Mouse (Mus musculus): ENCODE results near the gene Crabp1. TPM values are rescaled to one million over a fixed set of nuclear protein-coding genes. Genes with fewer than 3 reads are reported as not detected.

Crabp1 gene
- polyA plus RNA-seq, 1 experiment from 2014 or later: 638 TPM

GRCm38 (mm10) chr9:54745740-54746370 lies 18.7 kb upstream of the Crabp1 start:
- 52% methylated on average over 13 of the region's 13 CpGs for WGBS
- peaks cover 5% of the 10 kb centered on the region for H3K4me1 ChIP-seq
- no peak overlapping the region for H3K27ac ChIP-seq
- no peaks in the 10 kb centered on the region for H3K36me3 ChIP-seq
- no peak for ATAC-seq (ENCODE audit: insufficient number of reproducible peaks, low FRiP score, low TSS enrichment, low read depth)
- no peak overlapping the region for H3K4me2 ChIP-seq
- no peak overlapping the region for H3K4me3 ChIP-seq
- 0 out of 2 replicates have a peak, but pooled peaks cover 3% of the 10 kb centered on the region for H3K27me3 ChIP-seq
- no peak overlapping the region for H3K9ac ChIP-seq
- no peaks in the 10 kb centered on the region for H3K9me3 ChIP-seq

GRCm38 (mm10) chr9:54750215-54750981 lies 14.2 kb upstream of the Crabp1 start:
- Histone ChIP-seq H3K27me3 (peaks cover 15% of the 10 kb centered on the region; the same call in 1 of the 2 replicates), H3K9ac (no peak overlapping the region), H3K4me2 (no peak overlapping the region), H3K9me3 (no peaks in the 10 kb centered on the region), H3K27ac (no peak overlapping the region), H3K4me3 (no peak overlapping the region), H3K36me3 (no peaks in the 10 kb centered on the region), H3K4me1 (peaks cover 5% of the 10 kb centered on the region)
- peak; percentile 55; the same call in 1 of the 2 replicates for ATAC-seq (ENCODE audit: insufficient number of reproducible peaks, low FRiP score, low TSS enrichment, low read depth)
- WGBS: 74% methylated on average over 7 of the region's 7 CpGs

- peaks cover 15% of the 10 kb centered on the region; the same call in 1 of the 2 replicates for H3K27me3 ChIP-seq
- no peak overlapping the region for H3K4me2 ChIP-seq
- no peaks in the 10 kb centered on the region for H3K36me3 ChIP-seq
- no peaks in the 10 kb centered on the region for H3K9me3 ChIP-seq
- no peak overlapping the region for H3K4me3 ChIP-seq
- H3K27ac ChIP-seq: no peak overlapping the region
- no peak overlapping the region for H3K9ac ChIP-seq
- no peak for ATAC-seq (ENCODE audit: insufficient number of reproducible peaks, low FRiP score, low TSS enrichment, low read depth)
- 88% methylated on average over 2 of the region's 2 CpGs for WGBS
- H3K4me1 ChIP-seq: peaks cover 5% of the 10 kb centered on the region
Measured at GRCm38 (mm10) chr9:54751684-54752083, 12.9 kb upstream of the Crabp1 start.

GRCm38 (mm10) chr9:54752201-54752943 lies 12.2 kb upstream of the Crabp1 start:
- Histone ChIP-seq H3K4me3 (no peak overlapping the region), H3K27ac (no peak overlapping the region), H3K9ac (no peak overlapping the region), H3K4me1 (peaks cover 5% of the 10 kb centered on the region), H3K27me3 (peaks cover 15% of the 10 kb centered on the region; the same call in 1 of the 2 replicates), H3K36me3 (no peaks in the 10 kb centered on the region), H3K9me3 (no peaks in the 10 kb centered on the region), H3K4me2 (no peak overlapping the region)
- 29% methylated on average over 21 of the region's 21 CpGs for WGBS
- ATAC-seq (ENCODE audit: insufficient number of reproducible peaks, low FRiP score, low TSS enrichment, low read depth): no peak

DNA sequence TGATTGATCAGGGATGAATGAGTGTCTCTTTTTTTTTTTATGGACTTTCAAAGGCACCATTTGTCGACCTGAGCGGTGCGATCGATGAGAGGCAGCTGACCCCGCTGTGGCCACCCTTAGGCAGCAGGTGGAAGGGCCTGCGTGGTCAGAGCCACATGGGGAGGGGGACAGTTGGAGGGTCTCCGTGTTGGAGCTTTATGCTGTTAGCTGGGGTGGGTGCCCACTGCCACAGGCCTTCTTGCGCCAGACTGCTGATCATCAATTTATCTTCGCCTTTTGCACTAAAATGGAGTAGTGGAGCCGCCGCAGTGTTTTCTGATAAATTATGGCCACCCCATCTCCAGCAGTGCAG lies 11.6 kb upstream of the Crabp1 start:
- Histone ChIP-seq H3K27me3 (peaks cover 13% of the 10 kb centered on the region; the same call in 1 of the 2 replicates), H3K4me1 (peaks cover 5% of the 10 kb centered on the region), H3K9me3 (no peaks in the 10 kb centered on the region), H3K9ac (no peak overlapping the region), H3K4me3 (no peak overlapping the region), H3K27ac (no peak overlapping the region), H3K36me3 (no peaks in the 10 kb centered on the region), H3K4me2 (no peak overlapping the region)
- WGBS: 44% methylated on average over 11 of the region's 11 CpGs
- no peak for ATAC-seq (ENCODE audit: insufficient number of reproducible peaks, low FRiP score, low TSS enrichment, low read depth)

GRCm38 (mm10) chr9:54759592-54759991 lies 5.0 kb upstream of the Crabp1 start:
- Histone ChIP-seq H3K36me3 (no peaks in the 10 kb centered on the region), H3K27me3 (peaks cover 19% of the 10 kb centered on the region), H3K4me3 (no peak overlapping the region), H3K27ac (no peak overlapping the region), H3K9ac (no peak overlapping the region), H3K4me1 (peaks cover 4% of the 10 kb centered on the region), H3K9me3 (no peaks in the 10 kb centered on the region), H3K4me2 (no peak overlapping the region)
- 44% methylated on average over 6 of the region's 6 CpGs for WGBS
- no peak for ATAC-seq (ENCODE audit: insufficient number of reproducible peaks, low FRiP score, low TSS enrichment, low read depth)

DNA sequence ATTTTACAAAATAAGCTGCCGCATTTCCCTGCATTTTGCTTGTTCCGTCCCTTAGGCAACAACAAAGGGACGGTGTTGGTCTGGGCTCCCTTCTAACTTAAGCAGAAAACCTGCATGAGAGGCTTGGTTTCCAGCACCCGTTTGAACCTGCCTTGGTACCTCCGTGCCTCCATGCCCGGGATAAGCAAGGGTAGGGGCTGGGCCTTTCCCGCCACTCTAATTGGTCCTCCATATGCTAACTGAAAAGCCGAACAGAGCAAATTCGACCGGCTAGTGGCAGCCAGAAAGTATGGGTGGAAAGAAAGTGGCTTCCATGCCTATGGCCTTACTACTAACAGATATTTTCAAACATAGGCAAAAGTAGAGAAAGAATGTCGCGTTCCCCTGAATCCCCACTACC lies 457 bp upstream of the Crabp1 start:
- whole genome bisulfite sequencing: 23% methylated on average over 12 of the region's 12 CpGs
- H3K4me3 ChIP-seq: peak overlapping the region; percentile 53

GRCm38 (mm10) chr9:54765336-54766085 lies 963 bp downstream of the Crabp1 start:
- Histone ChIP-seq H3K4me2 (peak overlapping the region; percentile 88), H3K4me3 (peak overlapping the region; percentile 53), H3K9me3 (no peaks in the 10 kb centered on the region), H3K9ac (peak overlapping the region; percentile 48), H3K27me3 (peaks cover 36% of the 10 kb centered on the region), H3K36me3 (0 out of 2 replicates have a peak, but pooled peaks cover 3% of the 10 kb centered on the region), H3K27ac (0 out of 2 replicates have a peak overlapping the region, but pooled peaks have one; percentile 54), H3K4me1 (peaks cover 23% of the 10 kb centered on the region)
- no peak for ATAC-seq (ENCODE audit: insufficient number of reproducible peaks, low FRiP score, low TSS enrichment, low read depth)
- under 1% methylated on average over 41 of the region's 41 CpGs for WGBS

More for the DNA sequence above, 457 bp upstream of the Crabp1 start:
- peak overlapping the region; percentile 88 for H3K4me2 ChIP-seq
- no peak for ATAC-seq (ENCODE audit: insufficient number of reproducible peaks, low FRiP score, low TSS enrichment, low read depth)
- peaks cover 17% of the 10 kb centered on the region for H3K4me1 ChIP-seq
- H3K9ac ChIP-seq: no peak overlapping the region
- H3K9me3 ChIP-seq: no peaks in the 10 kb centered on the region
- peaks cover 36% of the 10 kb centered on the region for H3K27me3 ChIP-seq
- 0 out of 2 replicates have a peak, but pooled peaks cover 3% of the 10 kb centered on the region for H3K36me3 ChIP-seq
- H3K27ac ChIP-seq: no peak overlapping the region

- no peak overlapping the region for H3K4me3 ChIP-seq
- 26% methylated on average over 11 of the region's 11 CpGs for WGBS
- 0 out of 2 replicates have a peak overlapping the region, but pooled peaks have one; percentile 1 for H3K4me2 ChIP-seq
- H3K27ac ChIP-seq: no peak overlapping the region
- no peak for ATAC-seq (ENCODE audit: insufficient number of reproducible peaks, low FRiP score, low TSS enrichment, low read depth)
- no peaks in the 10 kb centered on the region for H3K9me3 ChIP-seq
- H3K4me1 ChIP-seq: peaks cover 15% of the 10 kb centered on the region
- no peak overlapping the region for H3K9ac ChIP-seq
- 0 out of 2 replicates have a peak, but pooled peaks cover 3% of the 10 kb centered on the region for H3K36me3 ChIP-seq
- H3K27me3 ChIP-seq: peaks cover 10% of the 10 kb centered on the region
Measured at GRCm38 (mm10) chr9:54770140-54770780, 5.7 kb downstream of the Crabp1 start.

- Histone ChIP-seq H3K4me2 (no peak overlapping the region), H3K27me3 (no peaks in the 10 kb centered on the region), H3K4me3 (no peak overlapping the region), H3K4me1 (peaks cover 9% of the 10 kb centered on the region), H3K27ac (no peak overlapping the region), H3K36me3 (no peaks in the 10 kb centered on the region), H3K9me3 (no peaks in the 10 kb centered on the region), H3K9ac (no peak overlapping the region)
- WGBS: 77% methylated on average over 13 of the region's 13 CpGs
- ATAC-seq (ENCODE audit: insufficient number of reproducible peaks, low FRiP score, low TSS enrichment, low read depth): no peak
Measured at GRCm38 (mm10) chr9:54776451-54776982, 12.0 kb downstream of the Crabp1 start.

DNA sequence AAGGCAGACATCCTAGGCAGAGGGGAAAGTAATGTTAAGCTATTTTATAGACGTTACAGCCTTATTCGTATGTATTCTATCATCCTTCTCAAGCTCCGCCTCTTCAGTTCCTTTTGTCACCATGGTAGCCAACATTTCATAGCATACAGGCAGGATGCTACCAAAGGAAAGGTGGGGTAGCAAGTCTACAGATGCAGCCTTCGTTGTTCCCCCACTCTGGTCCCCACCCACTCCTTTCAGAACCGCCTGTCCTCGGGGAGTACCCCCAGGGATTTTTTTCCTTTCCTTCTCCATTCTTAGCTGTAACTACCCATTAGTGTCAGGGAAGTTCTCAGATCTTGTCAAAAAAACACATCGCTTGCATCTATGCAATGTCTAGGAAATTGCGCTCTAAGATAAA lies 14.7 kb downstream of the Crabp1 start:
- Histone ChIP-seq H3K36me3 (no peaks in the 10 kb centered on the region), H3K4me3 (no peak overlapping the region), H3K27ac (no peak overlapping the region), H3K27me3 (no peaks in the 10 kb centered on the region), H3K9ac (no peak overlapping the region), H3K4me1 (peaks cover 29% of the 10 kb centered on the region), H3K9me3 (no peaks in the 10 kb centered on the region), H3K4me2 (no peak overlapping the region)
- no peak for ATAC-seq (ENCODE audit: insufficient number of reproducible peaks, low FRiP score, low TSS enrichment, low read depth)
- WGBS: 74% methylated on average over 8 of the region's 8 CpGs

Measured in limb, embryonic 15.5 days (tissue).